Mouse (Mus musculus) myocyte (in vitro differentiated cells): ENCODE measurements around the gene Slc15a4. TPM values are rescaled to one million over a fixed set of nuclear protein-coding genes. Genes with fewer than 3 reads are reported as not detected.

Experiments
- H3K27me3 ChIP-seq: one replicate; pipeline ENCODE4 v1.6.1; 2011; ENCODE audit not compliant: control insufficient read depth, insufficient read depth, insufficient read length
- H3K36me3 ChIP-seq: one replicate; pipeline ENCODE4 v1.6.1; 2011; ENCODE audit not compliant: control insufficient read depth, insufficient read depth
- H3K4me2 ChIP-seq: one replicate; pipeline ENCODE4 v1.6.1; 2011; ENCODE audit warnings: low read depth, control low read depth
- H3K4me3 ChIP-seq: one replicate; pipeline ENCODE4 v1.5.1; 2011; ENCODE audit warnings: mild to moderate bottlenecking, control low read depth, moderate library complexity
- H3K79me2 ChIP-seq: one replicate; pipeline ENCODE4 v1.6.1; 2011; ENCODE audit not compliant: control insufficient read depth, insufficient read depth
- H3ac ChIP-seq: one replicate; pipeline ENCODE4 v1.6.1; 2011; ENCODE audit not compliant: control insufficient read depth, insufficient read length
- CEBPB ChIP-seq: IDR thresholded peaks from 2 replicates; pipeline ENCODE4 v1.6.1; 2011; ENCODE audit warnings: mild to moderate bottlenecking, moderate library complexity; ENCODE audit not compliant: poor library complexity, insufficient read depth, severe bottlenecking
- E2F4 ChIP-seq: IDR thresholded peaks from one replicate; pipeline ENCODE4 v1.6.1; 2011; ENCODE audit warnings: mild to moderate bottlenecking, control low read depth, moderate library complexity; ENCODE audit not compliant: insufficient read depth
- MAX ChIP-seq: IDR thresholded peaks from one replicate; pipeline ENCODE4 v1.6.1; 2011; ENCODE audit warnings: low read depth, mild to moderate bottlenecking, control low read depth
- MYOD1 ChIP-seq, 3 experiments: IDR thresholded peaks; one replicate each; pipeline ENCODE4 v1.6.1; 2011; ENCODE audit warnings: control low read depth in 2 of 3, low read depth in 2 of 3, mild to moderate bottlenecking in 2 of 3, moderate library complexity in 1 of 3; ENCODE audit not compliant: insufficient read length in 2 of 3, control insufficient read depth in 1 of 3
- MYOG ChIP-seq, 3 experiments: IDR thresholded peaks; one replicate each; pipeline ENCODE4 v1.6.1; 2011; ENCODE audit warnings: control low read depth in 2 of 3, low read depth in 2 of 3, mild to moderate bottlenecking in 2 of 3; ENCODE audit not compliant: insufficient read length in 2 of 3, control insufficient read depth in 1 of 3, insufficient read depth in 1 of 3
- POLR2A ChIP-seq: IDR thresholded peaks from one replicate; pipeline ENCODE4 v1.6.1; 2011; ENCODE audit warnings: low read depth, mild to moderate bottlenecking, control low read depth, moderate library complexity; ENCODE audit not compliant: insufficient read length
- POLR2AphosphoS2 ChIP-seq: IDR thresholded peaks from one replicate; pipeline ENCODE4 v1.6.1; 2011; ENCODE audit warnings: low read depth, control low read depth; ENCODE audit not compliant: insufficient read length
- REST ChIP-seq: IDR thresholded peaks from one replicate; pipeline ENCODE4 v1.6.1; 2011; ENCODE audit warnings: mild to moderate bottlenecking, control low read depth, moderate library complexity; ENCODE audit not compliant: insufficient read depth, insufficient read length
- SRF ChIP-seq: IDR thresholded peaks from one replicate; pipeline ENCODE4 v1.6.1; 2011; ENCODE audit warnings: low read depth; ENCODE audit not compliant: control insufficient read depth, insufficient read length
- TCF12 ChIP-seq: IDR thresholded peaks from one replicate; pipeline ENCODE4 v1.6.1; 2011; ENCODE audit warnings: mild to moderate bottlenecking, control low read depth; ENCODE audit not compliant: poor library complexity, insufficient read depth, severe bottlenecking
- TCF3 ChIP-seq: IDR thresholded peaks from one replicate; pipeline ENCODE4 v1.6.1; 2011; ENCODE audit warnings: low read depth, control low read depth; ENCODE audit not compliant: insufficient read length
- USF1 ChIP-seq: IDR thresholded peaks from one replicate; pipeline ENCODE4 v1.6.1; 2011; ENCODE audit warnings: low read depth, mild to moderate bottlenecking, control low read depth, moderate library complexity
- polyA plus RNA-seq: library from polyadenylated mRNA; unstranded; fragments of >200 nt; fragmentation: generic; extraction: Trizol; gene quantifications from one replicate; pipeline ENCODE4 v1.2.1, GENCODE M21; 2012; ENCODE audit warnings: missing spikeins

Gene Slc15a4
- polyA plus RNA-seq, 1 experiment, result 69.6 TPM

DNA sequence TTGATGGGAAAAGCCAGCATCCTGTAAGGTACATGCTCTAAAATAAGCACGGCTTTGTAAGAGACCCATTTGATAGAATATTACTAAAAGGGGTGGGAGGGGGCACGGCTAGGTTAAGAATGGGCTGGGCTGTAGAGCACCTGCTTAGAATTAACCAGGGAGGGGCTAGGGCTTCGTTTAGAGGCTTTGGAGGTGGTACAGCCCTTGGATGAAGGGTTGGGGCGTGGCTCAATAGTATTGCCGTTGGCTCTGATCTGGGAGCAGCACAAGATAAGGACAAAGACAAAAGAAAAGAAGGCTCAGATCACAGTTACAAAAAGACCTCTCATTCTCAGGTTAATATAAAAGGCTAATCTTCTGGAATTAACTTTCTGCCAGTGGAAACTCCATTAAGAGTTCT, 27.6 kb upstream of the Slc15a4 start:
- no peaks in the 10 kb centered on the region for H3K27me3 ChIP-seq
- no peaks in the 10 kb centered on the region for H3K79me2 ChIP-seq
- no peak overlapping the region for H3ac ChIP-seq
- H3K4me3 ChIP-seq, result no peak overlapping the region
- TF ChIP-seq POLR2AphosphoS2 (no peak), CEBPB (no peak), TCF3 (no peak), E2F4 (no peak), USF1 (no peak), TCF12 (no peak), MYOD1 (IDR thresholded peaks at IDR 0.05; ENCODE audit: control insufficient read depth in 1 of 3, insufficient read length in 2 of 3, low read depth in 2 of 3) (no peak), SRF (no peak), MAX (no peak), MYOG (IDR thresholded peaks at IDR 0.05; ENCODE audit: control insufficient read depth in 1 of 3, insufficient read depth in 1 of 3, insufficient read length in 2 of 3, low read depth in 2 of 3) (no peak), POLR2A (no peak)
- no peak overlapping the region for H3K4me2 ChIP-seq
- no peaks in the 10 kb centered on the region for H3K36me3 ChIP-seq

DNA sequence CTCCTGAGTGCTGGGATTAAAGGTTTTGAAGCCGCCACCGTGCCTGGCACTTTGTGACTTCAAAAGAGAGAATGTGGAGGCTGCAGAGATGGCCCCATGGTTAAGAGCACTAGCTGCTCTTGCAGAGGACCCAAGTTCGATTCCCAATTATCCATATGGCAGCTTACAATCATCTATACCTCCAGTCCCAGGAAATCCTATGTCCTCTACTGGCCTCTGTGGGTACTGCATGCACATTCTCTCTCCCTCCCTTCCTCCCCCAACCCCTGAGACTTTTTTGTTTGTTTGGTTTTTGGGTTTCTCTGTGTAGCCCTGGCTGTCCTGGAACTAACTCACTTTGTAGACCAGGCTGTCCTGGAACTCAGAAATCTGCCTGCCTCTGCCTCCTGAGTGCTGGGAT, 26.6 kb upstream of the Slc15a4 start:
- TF ChIP-seq MAX (no peak), USF1 (no peak), MYOG (IDR thresholded peaks at IDR 0.05; ENCODE audit: control insufficient read depth in 1 of 3, insufficient read depth in 1 of 3, insufficient read length in 2 of 3, low read depth in 2 of 3) (no peak), POLR2AphosphoS2 (no peak), E2F4 (no peak), SRF (no peak), MYOD1 (IDR thresholded peaks at IDR 0.05; ENCODE audit: control insufficient read depth in 1 of 3, insufficient read length in 2 of 3, low read depth in 2 of 3) (no peak), TCF3 (no peak), CEBPB (no peak), REST (no peak), TCF12 (no peak), POLR2A (no peak)
- H3K4me3 ChIP-seq, result no peak overlapping the region
- no peaks in the 10 kb centered on the region for H3K27me3 ChIP-seq
- H3ac ChIP-seq, result no peak overlapping the region
- no peak overlapping the region for H3K4me2 ChIP-seq
- no peaks in the 10 kb centered on the region for H3K36me3 ChIP-seq
- H3K79me2 ChIP-seq, result no peaks in the 10 kb centered on the region

DNA sequence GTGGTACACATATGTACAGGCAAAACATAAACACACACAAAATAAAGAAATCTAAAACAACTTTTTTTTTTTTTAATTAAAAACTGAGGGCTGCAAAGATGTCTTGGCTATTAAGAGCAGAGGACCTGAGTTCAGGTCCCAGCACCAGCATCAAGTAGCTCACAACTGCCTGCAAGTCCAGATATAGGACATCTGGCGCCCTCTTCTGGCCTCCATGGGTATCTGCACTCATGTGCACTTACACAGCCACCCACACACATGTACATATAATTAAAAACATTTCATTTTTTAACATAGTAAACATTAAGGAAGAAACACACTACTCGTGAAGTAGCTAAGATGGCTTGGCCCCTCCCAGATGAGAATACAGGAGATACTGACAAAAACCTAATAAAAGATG, 25.6 kb upstream of the Slc15a4 start:
- Histone ChIP-seq H3K36me3 (no peaks in the 10 kb centered on the region), H3K4me2 (no peak overlapping the region), H3K27me3 (no peaks in the 10 kb centered on the region), H3K4me3 (no peak overlapping the region), H3K79me2 (no peaks in the 10 kb centered on the region), H3ac (no peak overlapping the region)
- TF ChIP-seq SRF (no peak), E2F4 (no peak), MAX (no peak), MYOG (IDR thresholded peaks at IDR 0.05; ENCODE audit: control insufficient read depth in 1 of 3, insufficient read depth in 1 of 3, insufficient read length in 2 of 3, low read depth in 2 of 3) (no peak), MYOD1 (IDR thresholded peaks at IDR 0.05; ENCODE audit: control insufficient read depth in 1 of 3, insufficient read length in 2 of 3, low read depth in 2 of 3) (no peak), POLR2AphosphoS2 (no peak), TCF12 (no peak), USF1 (no peak), POLR2A (no peak), CEBPB (no peak), TCF3 (no peak), REST (no peak)

DNA sequence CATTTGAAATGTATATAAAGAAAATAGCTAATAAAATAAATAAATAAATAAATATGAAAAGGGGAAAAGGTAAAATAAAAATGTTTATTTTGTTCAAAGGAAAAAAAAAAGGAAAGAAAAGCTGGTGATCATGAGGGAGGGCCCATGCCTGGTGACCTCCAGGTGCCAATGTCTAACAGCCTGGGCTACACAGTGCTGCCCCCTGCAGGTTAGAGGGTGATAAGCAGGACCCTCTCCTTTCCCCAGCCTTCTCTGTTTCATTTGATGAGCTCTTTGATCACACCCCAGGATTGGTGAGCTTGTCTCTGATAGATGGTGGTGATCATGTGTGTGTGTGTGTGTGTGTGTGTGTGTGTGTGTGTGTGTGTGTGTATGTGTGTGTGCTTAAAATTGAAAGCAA, 16.4 kb upstream of the Slc15a4 start:
- Histone ChIP-seq H3K36me3 (no peaks in the 10 kb centered on the region), H3K4me3 (no peak overlapping the region), H3K27me3 (no peaks in the 10 kb centered on the region), H3ac (no peak overlapping the region), H3K4me2 (no peak overlapping the region), H3K79me2 (no peaks in the 10 kb centered on the region)
- TF ChIP-seq MYOD1 (IDR thresholded peaks at IDR 0.05; ENCODE audit: control insufficient read depth in 1 of 3, insufficient read length in 2 of 3, low read depth in 2 of 3) (no peak), POLR2A (no peak), E2F4 (no peak), TCF12 (no peak), MYOG (IDR thresholded peaks at IDR 0.05; ENCODE audit: control insufficient read depth in 1 of 3, insufficient read depth in 1 of 3, insufficient read length in 2 of 3, low read depth in 2 of 3) (no peak), POLR2AphosphoS2 (no peak), CEBPB (no peak), REST (no peak), MAX (no peak), SRF (no peak), USF1 (no peak), TCF3 (no peak)

DNA sequence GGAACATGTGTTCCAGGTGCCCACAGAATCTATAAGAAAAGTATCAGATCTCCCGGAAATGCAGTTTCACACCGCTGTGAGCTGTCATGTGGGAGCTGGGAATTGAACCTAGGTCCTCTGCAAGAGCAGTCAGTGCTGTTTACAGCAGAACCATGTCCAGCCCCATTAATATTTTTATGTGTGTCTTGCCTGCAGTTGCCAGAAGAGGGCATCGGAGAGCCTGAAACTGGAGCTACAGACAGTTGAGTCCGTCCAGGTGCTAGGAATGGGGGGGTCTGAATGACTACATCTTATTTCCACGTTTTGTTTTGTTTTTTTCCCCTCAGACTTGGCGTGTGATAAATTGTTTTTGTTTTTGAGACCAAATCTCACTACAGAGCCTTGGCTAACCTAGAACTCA, 15.3 kb upstream of the Slc15a4 start:
- no peak overlapping the region for H3K4me3 ChIP-seq
- H3K27me3 ChIP-seq, result no peaks in the 10 kb centered on the region
- H3K4me2 ChIP-seq, result no peak overlapping the region
- no peak overlapping the region for H3ac ChIP-seq
- no peaks in the 10 kb centered on the region for H3K36me3 ChIP-seq
- TF ChIP-seq MYOD1 (IDR thresholded peaks at IDR 0.05; ENCODE audit: control insufficient read depth in 1 of 3, insufficient read length in 2 of 3, low read depth in 2 of 3) (no peak), SRF (no peak), USF1 (no peak)
- no peaks in the 10 kb centered on the region for H3K79me2 ChIP-seq
